Mouse (Mus musculus): ENCODE measurements at regions not wholly inside any gene's neighbourhood (a gene's known extent, or its start where the extent isn't known, plus 50 kb on each side); places are given as distances from the start of the nearest gene placed in this dataset.

- DNase-seq (ENCODE audit: low read depth), result no peak
Observed at GRCm38 (mm10) chr6:52429204-52429552, 115.9 kb downstream of the Evx1 start.

GRCm38 (mm10) chr6:52433234-52433633, 119.9 kb downstream of the Evx1 start:
- no peak for DNase-seq (ENCODE audit: low read depth)

- DNase-seq (ENCODE audit: low read depth), result no peak
Observed at GRCm38 (mm10) chr6:52434771-52435170, 121.5 kb downstream of the Evx1 start.

GRCm38 (mm10) chr6:52435358-52435757, 122.1 kb downstream of the Evx1 start:
- DNase-seq (ENCODE audit: low read depth), result no peak

GRCm38 (mm10) chr6:52438366-52438765, 125.1 kb downstream of the Evx1 start:
- DNase-seq (ENCODE audit: low read depth), result no peak

- DNase-seq (ENCODE audit: low read depth), result no peak
Observed at GRCm38 (mm10) chr6:52439204-52439603, 125.9 kb downstream of the Evx1 start.

- no peak for DNase-seq (ENCODE audit: low read depth)
Observed at GRCm38 (mm10) chr6:52440160-52440559, 126.9 kb downstream of the Evx1 start.

GRCm38 (mm10) chr6:52443112-52443984, 130.1 kb downstream of the Evx1 start:
- DNase-seq (ENCODE audit: low read depth), result no peak

- no peak for DNase-seq (ENCODE audit: low read depth)
Observed at GRCm38 (mm10) chr6:52458828-52459227, 145.5 kb downstream of the Evx1 start.

- no peak for DNase-seq (ENCODE audit: low read depth)
Observed at GRCm38 (mm10) chr6:52461186-52461585, 147.9 kb downstream of the Evx1 start.

GRCm38 (mm10) chr6:52463369-52463768, 150.1 kb downstream of the Evx1 start:
- no peak for DNase-seq (ENCODE audit: low read depth)

GRCm38 (mm10) chr6:52464571-52464970, 151.3 kb downstream of the Evx1 start:
- no peak for DNase-seq (ENCODE audit: low read depth)

- no peak for DNase-seq (ENCODE audit: low read depth)
Observed at GRCm38 (mm10) chr6:52465834-52466525, 152.7 kb downstream of the Evx1 start.

GRCm38 (mm10) chr6:52470831-52471230, 157.5 kb downstream of the Evx1 start:
- DNase-seq (ENCODE audit: low read depth), result no peak

GRCm38 (mm10) chr6:52471384-52471957, 158.2 kb downstream of the Evx1 start:
- no peak for DNase-seq (ENCODE audit: low read depth)

- no peak for DNase-seq (ENCODE audit: low read depth)
Observed at GRCm38 (mm10) chr6:52472008-52472407, 158.7 kb downstream of the Evx1 start.

GRCm38 (mm10) chr6:52473042-52473589, 159.8 kb downstream of the Evx1 start:
- no peak for DNase-seq (ENCODE audit: low read depth)

GRCm38 (mm10) chr6:52473924-52474323, 160.6 kb downstream of the Evx1 start:
- DNase-seq (ENCODE audit: low read depth), result no peak

- DNase-seq (ENCODE audit: low read depth), result no peak
Observed at GRCm38 (mm10) chr6:52475676-52476075, 162.4 kb downstream of the Evx1 start.

GRCm38 (mm10) chr6:52476907-52477306, 163.3 kb downstream of the Hibadh start:
- no peak for DNase-seq (ENCODE audit: low read depth)

- DNase-seq (ENCODE audit: low read depth), result no peak
Observed at GRCm38 (mm10) chr6:52477380-52477779, 162.8 kb downstream of the Hibadh start.

- DNase-seq (ENCODE audit: low read depth), result no peak
Observed at GRCm38 (mm10) chr6:52478624-52479023, 161.6 kb downstream of the Hibadh start.

- no peak for DNase-seq (ENCODE audit: low read depth)
Observed at GRCm38 (mm10) chr6:52479200-52479599, 161.0 kb downstream of the Hibadh start.

Measured in NIH3T3 (cell line).